Mouse (Mus musculus): ENCODE measurements around the gene Gadd45a. TPM values are rescaled to one million over a fixed set of nuclear protein-coding genes. Genes with fewer than 3 reads are reported as not detected.

The Gadd45a gene
- polyA plus RNA-seq, 1 experiment from 2014 or later, result 13.0 TPM

GRCm38 (mm10) chr6:67074868-67075267 is 37.6 kb upstream of the Gadd45a start:
- Histone ChIP-seq H3K9ac (no peak overlapping the region), H3K27me3 (ENCODE audit: insufficient read depth, low read length) (no peaks in the 10 kb centered on the region), H3K4me3 (ENCODE audit: low read depth, low read length) (no peak overlapping the region), H3K4me2 (no peak overlapping the region), H3K4me1 (ENCODE audit: insufficient read depth) (peaks cover 4% of the 10 kb centered on the region; the same call in 1 of the 2 replicates), H3K9me3 (ENCODE audit: low read depth, low read length) (no peaks in the 10 kb centered on the region), H3K27ac (ENCODE audit: low read depth) (no peak overlapping the region), H3K36me3 (ENCODE audit: insufficient read depth) (no peaks in the 10 kb centered on the region)
- DNase-seq, result peak; percentile 46
- TF ChIP-seq CTCF (IDR thresholded peaks at IDR 0.05; ENCODE audit: low read depth), result no peak
- no peak for ATAC-seq (ENCODE audit: insufficient read depth)

- Histone ChIP-seq H3K4me1 (ENCODE audit: insufficient read depth) (peaks cover 4% of the 10 kb centered on the region; the same call in 1 of the 2 replicates), H3K27ac (ENCODE audit: low read depth) (no peak overlapping the region), H3K4me2 (no peak overlapping the region), H3K36me3 (ENCODE audit: insufficient read depth) (no peaks in the 10 kb centered on the region), H3K9me3 (ENCODE audit: low read depth, low read length) (no peaks in the 10 kb centered on the region), H3K27me3 (ENCODE audit: insufficient read depth, low read length) (no peaks in the 10 kb centered on the region), H3K4me3 (ENCODE audit: low read depth, low read length) (no peak overlapping the region), H3K9ac (no peak overlapping the region)
- ATAC-seq (ENCODE audit: insufficient read depth) (no peak), DNase-seq (no peak)
- no peak for TF ChIP-seq CTCF (IDR thresholded peaks at IDR 0.05; ENCODE audit: low read depth)
- 73% methylated on average over 5 of the region's 5 CpGs for WGBS
Observed at GRCm38 (mm10) chr6:67073929-67074328, 36.7 kb upstream of the Gadd45a start.

GRCm38 (mm10) chr6:67073446-67073845 is 36.2 kb upstream of the Gadd45a start:
- H3K4me1 ChIP-seq (ENCODE audit: insufficient read depth), result peaks cover 4% of the 10 kb centered on the region; the same call in 1 of the 2 replicates
- ATAC-seq (ENCODE audit: insufficient read depth), result no peak
- no peaks in the 10 kb centered on the region for H3K36me3 ChIP-seq (ENCODE audit: insufficient read depth)
- H3K4me2 ChIP-seq, result no peak overlapping the region
- no peaks in the 10 kb centered on the region for H3K27me3 ChIP-seq (ENCODE audit: insufficient read depth, low read length)
- WGBS, result 77% methylated on average over 4 of the region's 4 CpGs
- no peak overlapping the region for H3K4me3 ChIP-seq (ENCODE audit: low read depth, low read length)
- H3K27ac ChIP-seq (ENCODE audit: low read depth), result no peak overlapping the region
- H3K9ac ChIP-seq, result no peak overlapping the region
- no peaks in the 10 kb centered on the region for H3K9me3 ChIP-seq (ENCODE audit: low read depth, low read length)
- no peak for TF ChIP-seq CTCF (IDR thresholded peaks at IDR 0.05; ENCODE audit: low read depth)
- DNase-seq, result no peak

- 82% methylated on average over 1 of the region's 1 CpGs for WGBS
- ATAC-seq (ENCODE audit: insufficient read depth), result no peak
- H3K36me3 ChIP-seq (ENCODE audit: insufficient read depth), result no peaks in the 10 kb centered on the region
Observed at GRCm38 (mm10) chr6:67071615-67072014, 34.4 kb upstream of the Gadd45a start.

GRCm38 (mm10) chr6:67069800-67070315 is 32.6 kb upstream of the Gadd45a start:
- no peak for TF ChIP-seq CTCF (IDR thresholded peaks at IDR 0.05; ENCODE audit: low read depth)
- Histone ChIP-seq H3K27me3 (ENCODE audit: insufficient read depth, low read length) (no peaks in the 10 kb centered on the region), H3K4me1 (ENCODE audit: insufficient read depth) (no peaks in the 10 kb centered on the region), H3K36me3 (ENCODE audit: insufficient read depth) (no peaks in the 10 kb centered on the region), H3K4me2 (peak overlapping the region; percentile 28), H3K27ac (ENCODE audit: low read depth) (peak overlapping the region; percentile 71), H3K9me3 (ENCODE audit: low read depth, low read length) (no peaks in the 10 kb centered on the region), H3K4me3 (ENCODE audit: low read depth, low read length) (no peak overlapping the region), H3K9ac (0 out of 2 replicates have a peak overlapping the region, but pooled peaks have one; percentile 2)
- peak; percentile 80 for DNase-seq
- peak; percentile 93 for ATAC-seq (ENCODE audit: insufficient read depth)
- WGBS, result 32% methylated on average over 9 of the region's 9 CpGs

More at GRCm38 (mm10) chr6:67071615-67072014, 34.4 kb upstream of the Gadd45a start:
- no peaks in the 10 kb centered on the region for H3K9me3 ChIP-seq (ENCODE audit: low read depth, low read length)
- 0 out of 2 replicates have a peak, but pooled peaks cover 4% of the 10 kb centered on the region for H3K4me1 ChIP-seq (ENCODE audit: insufficient read depth)
- no peak overlapping the region for H3K9ac ChIP-seq
- H3K4me3 ChIP-seq (ENCODE audit: low read depth, low read length), result no peak overlapping the region
- no peak overlapping the region for H3K27ac ChIP-seq (ENCODE audit: low read depth)
- no peak for DNase-seq
- TF ChIP-seq CTCF (IDR thresholded peaks at IDR 0.05; ENCODE audit: low read depth), result no peak
- no peaks in the 10 kb centered on the region for H3K27me3 ChIP-seq (ENCODE audit: insufficient read depth, low read length)
- no peak overlapping the region for H3K4me2 ChIP-seq

- Histone ChIP-seq H3K9me3 (ENCODE audit: low read depth, low read length) (no peaks in the 10 kb centered on the region), H3K4me3 (ENCODE audit: low read depth, low read length) (no peak overlapping the region), H3K27me3 (ENCODE audit: insufficient read depth, low read length) (no peaks in the 10 kb centered on the region), H3K4me1 (ENCODE audit: insufficient read depth) (no peaks in the 10 kb centered on the region), H3K36me3 (ENCODE audit: insufficient read depth) (no peaks in the 10 kb centered on the region), H3K27ac (ENCODE audit: low read depth) (peak overlapping the region; percentile 71), H3K9ac (no peak overlapping the region), H3K4me2 (peak overlapping the region; percentile 28)
- DNase-seq (peak; percentile 77), ATAC-seq (ENCODE audit: insufficient read depth) (peak; percentile 45; the same call in 1 of the 2 replicates)
- TF ChIP-seq CTCF (IDR thresholded peaks at IDR 0.05; ENCODE audit: low read depth), result no peak
- WGBS, result 57% methylated on average over 8 of the region's 8 CpGs
Observed at GRCm38 (mm10) chr6:67069219-67069762, 32.0 kb upstream of the Gadd45a start.

GRCm38 (mm10) chr6:67060057-67060456 is 22.8 kb upstream of the Gadd45a start:
- ATAC-seq (ENCODE audit: insufficient read depth), result no peak

More at GRCm38 (mm10) chr6:67060057-67060456, 22.8 kb upstream of the Gadd45a start:
- WGBS, result 90% methylated on average over 5 of the region's 5 CpGs
- H3K9me3 ChIP-seq (ENCODE audit: low read depth, low read length), result no peaks in the 10 kb centered on the region
- no peak overlapping the region for H3K9ac ChIP-seq
- H3K36me3 ChIP-seq (ENCODE audit: insufficient read depth), result no peaks in the 10 kb centered on the region
- H3K4me2 ChIP-seq, result no peak overlapping the region
- no peak overlapping the region for H3K27ac ChIP-seq (ENCODE audit: low read depth)
- 0 out of 2 replicates have a peak, but pooled peaks cover 3% of the 10 kb centered on the region for H3K4me1 ChIP-seq (ENCODE audit: insufficient read depth)
- DNase-seq, result peak; percentile 31
- TF ChIP-seq CTCF (IDR thresholded peaks at IDR 0.05; ENCODE audit: low read depth), result 0 out of 2 replicates have a peak, but pooled peaks have one; percentile 26
- no peaks in the 10 kb centered on the region for H3K27me3 ChIP-seq (ENCODE audit: insufficient read depth, low read length)
- no peak overlapping the region for H3K4me3 ChIP-seq (ENCODE audit: low read depth, low read length)

Measured in lung, embryonic 14.5 days (tissue).